Mouse (Mus musculus) spleen, postnatal 10 days (tissue): Measurements from ENCODE around the gene Zfp507.

ENCODE experiments used
- DNase-seq, 2 experiments: peaks; one replicate each; pipeline ENCODE4 v3.0.0; 2021 to 2022; ENCODE audit warnings: low spot score in 2 of 2

Zfp507 gene

GRCm38 (mm10) chr7:35802906-35803595, at the start of gene Zfp507:
TSS of gene Zfp507 (minus strand) at chr7:35803003.
- DNase-seq: peak in 1 of 2 experiments; percentile 93

DNA sequence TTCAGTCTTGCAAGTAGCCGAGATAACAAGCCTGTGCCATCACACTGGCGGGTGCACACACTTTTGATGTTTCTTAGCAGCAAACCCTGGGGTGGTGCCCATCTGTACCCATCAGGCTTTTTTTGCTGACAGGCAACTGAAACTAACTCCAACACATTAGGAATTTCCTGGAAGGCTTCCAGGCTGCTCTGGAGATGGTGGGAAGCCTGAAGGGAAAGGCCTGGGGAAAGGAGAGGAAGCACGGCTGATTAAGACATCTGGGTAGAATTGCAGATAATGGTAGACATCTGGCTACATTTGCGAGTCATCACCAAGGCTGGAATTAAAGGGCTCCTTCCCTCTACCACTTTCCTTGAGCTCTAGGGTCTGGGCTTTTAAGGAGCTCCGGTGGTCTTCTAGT, 47.6 kb upstream of the Zfp507 start:
- DNase-seq: no peak

DNA sequence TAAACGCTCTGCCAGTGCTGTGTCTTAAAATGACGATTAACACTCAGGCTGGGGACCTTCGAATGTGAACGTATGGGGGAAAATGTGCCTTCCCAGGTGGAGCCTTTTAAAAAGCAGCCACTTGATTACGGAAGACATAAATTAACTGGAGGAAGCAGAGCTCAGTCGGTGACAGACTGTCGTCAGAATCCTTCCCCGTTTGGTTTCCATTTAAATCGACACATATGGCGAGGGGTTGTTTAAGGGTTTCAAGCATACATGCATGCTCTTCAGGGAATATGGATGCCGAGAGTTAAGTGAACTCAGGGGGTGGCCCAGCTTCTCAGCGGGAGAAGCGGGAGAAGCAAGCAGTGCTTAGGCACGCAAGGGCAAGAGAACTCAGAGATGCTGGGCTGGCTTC, 45.7 kb upstream of the Zfp507 start:
- no peak for DNase-seq

DNA sequence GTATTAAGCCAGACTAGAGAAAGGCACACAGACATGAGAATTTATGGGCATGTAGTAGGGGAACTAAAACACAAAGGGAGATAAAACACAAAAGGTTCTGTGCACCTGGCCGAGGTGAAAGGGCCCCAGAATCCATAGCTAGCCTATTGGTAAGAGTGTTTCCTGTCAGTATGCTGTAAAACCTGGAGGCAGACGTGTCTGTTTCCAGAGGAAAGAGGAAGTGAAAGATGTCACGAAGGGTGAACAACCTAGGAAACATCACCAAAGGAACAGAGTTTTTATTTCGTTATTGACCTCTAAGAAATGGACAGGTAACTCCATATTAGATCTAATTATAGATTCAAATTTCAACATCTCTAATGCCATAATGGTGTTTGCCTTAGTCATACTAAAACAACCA, 37.7 kb upstream of the Zfp507 start:
- DNase-seq: no peak

GRCm38 (mm10) chr7:35836851-35837250, 34.0 kb upstream of the Zfp507 start:
- DNase-seq: no peak

GRCm38 (mm10) chr7:35836415-35836814, 33.6 kb upstream of the Zfp507 start:
- no peak for DNase-seq

GRCm38 (mm10) chr7:35830119-35830518, 27.3 kb upstream of the Zfp507 start:
- DNase-seq: no peak

DNA sequence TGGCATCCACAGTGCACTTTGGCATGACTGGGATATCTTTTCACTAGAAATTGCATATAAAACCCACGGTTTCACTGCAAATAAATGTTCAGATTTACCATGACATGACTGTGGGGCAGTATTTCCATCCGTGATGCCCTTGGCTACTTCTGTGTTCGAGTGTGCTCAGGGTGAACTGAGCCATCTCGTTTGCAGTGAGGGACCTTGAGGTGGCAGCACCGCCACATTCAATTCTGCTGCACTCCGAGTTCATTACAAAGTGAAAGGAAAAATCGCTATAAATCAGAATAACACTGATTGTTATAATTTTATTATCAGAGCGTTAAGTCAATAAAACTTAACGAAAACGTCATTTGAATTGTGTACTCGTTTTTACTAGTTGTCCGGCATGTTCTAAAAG, 21.1 kb upstream of the Zfp507 start:
- no peak for DNase-seq

- no peak for DNase-seq
These were observed 19.5 kb upstream of the Zfp507 start for GRCm38 (mm10) chr7:35822320-35822719.

DNA sequence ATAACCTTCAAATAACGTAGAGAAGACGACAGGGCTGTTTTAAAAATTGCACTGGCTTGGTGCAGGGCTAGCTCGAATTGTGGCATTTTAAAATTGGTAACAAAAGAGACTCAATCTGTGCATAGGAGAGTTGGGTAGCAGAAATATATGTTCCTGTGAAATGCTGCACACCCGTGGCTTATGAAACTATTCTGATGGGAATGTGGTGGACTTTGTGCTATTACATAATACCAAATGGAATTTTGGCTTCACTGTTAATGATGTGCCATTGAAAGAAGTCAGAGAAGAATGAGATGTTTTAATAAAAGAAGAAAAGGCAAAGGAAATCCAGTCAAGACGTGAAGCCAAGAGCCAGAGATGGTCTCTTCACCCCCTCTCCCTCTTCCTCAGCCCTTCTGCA, 18.6 kb upstream of the Zfp507 start:
- no peak for DNase-seq

GRCm38 (mm10) chr7:35819486-35819885, 16.7 kb upstream of the Zfp507 start:
- no peak for DNase-seq

- no peak for DNase-seq
These were observed 12.2 kb upstream of the Zfp507 start for GRCm38 (mm10) chr7:35814759-35815551.

GRCm38 (mm10) chr7:35813306-35813705, 10.5 kb upstream of the Zfp507 start:
- DNase-seq: no peak

DNA sequence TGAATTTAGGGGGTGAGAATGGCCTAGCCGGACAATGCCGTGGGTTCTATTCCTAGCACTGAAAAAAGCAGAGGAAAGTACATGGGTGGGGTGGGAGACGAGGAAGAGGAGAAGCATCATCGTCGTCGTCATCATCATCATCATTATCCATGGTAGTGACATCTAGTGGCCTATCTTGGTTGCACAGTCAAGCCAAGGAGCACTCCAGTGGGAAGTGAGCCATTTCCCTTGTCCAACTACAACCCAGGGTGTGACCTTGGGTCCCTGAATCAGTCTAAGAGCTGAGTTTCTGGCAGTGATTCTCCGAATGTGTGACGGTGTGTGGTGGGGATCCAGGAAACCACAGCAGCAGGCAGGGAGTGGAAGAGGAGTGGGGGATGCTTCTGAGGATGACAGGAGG, 7.9 kb upstream of the Zfp507 start:
- DNase-seq: no peak

DNA sequence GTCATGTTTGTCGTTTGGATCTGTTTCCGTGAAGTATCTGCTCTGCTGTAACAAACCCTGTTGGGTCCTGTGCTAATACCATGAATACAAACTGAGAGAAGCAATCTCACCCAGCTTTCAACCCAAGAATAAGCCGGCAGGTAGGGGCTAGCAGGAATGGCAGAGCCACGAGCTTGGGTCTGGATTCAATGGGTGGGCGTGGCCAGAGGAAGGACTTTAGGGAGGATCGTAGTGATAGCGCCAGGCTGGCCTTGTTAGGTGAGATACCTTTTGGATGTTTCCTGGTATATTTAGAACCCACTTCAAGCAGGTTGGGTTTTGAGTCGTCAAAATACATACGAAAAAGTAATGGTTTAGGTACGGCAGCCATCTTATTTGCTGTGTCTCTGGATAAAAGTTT, 1.4 kb upstream of the Zfp507 start:
- DNase-seq: no peak

DNA sequence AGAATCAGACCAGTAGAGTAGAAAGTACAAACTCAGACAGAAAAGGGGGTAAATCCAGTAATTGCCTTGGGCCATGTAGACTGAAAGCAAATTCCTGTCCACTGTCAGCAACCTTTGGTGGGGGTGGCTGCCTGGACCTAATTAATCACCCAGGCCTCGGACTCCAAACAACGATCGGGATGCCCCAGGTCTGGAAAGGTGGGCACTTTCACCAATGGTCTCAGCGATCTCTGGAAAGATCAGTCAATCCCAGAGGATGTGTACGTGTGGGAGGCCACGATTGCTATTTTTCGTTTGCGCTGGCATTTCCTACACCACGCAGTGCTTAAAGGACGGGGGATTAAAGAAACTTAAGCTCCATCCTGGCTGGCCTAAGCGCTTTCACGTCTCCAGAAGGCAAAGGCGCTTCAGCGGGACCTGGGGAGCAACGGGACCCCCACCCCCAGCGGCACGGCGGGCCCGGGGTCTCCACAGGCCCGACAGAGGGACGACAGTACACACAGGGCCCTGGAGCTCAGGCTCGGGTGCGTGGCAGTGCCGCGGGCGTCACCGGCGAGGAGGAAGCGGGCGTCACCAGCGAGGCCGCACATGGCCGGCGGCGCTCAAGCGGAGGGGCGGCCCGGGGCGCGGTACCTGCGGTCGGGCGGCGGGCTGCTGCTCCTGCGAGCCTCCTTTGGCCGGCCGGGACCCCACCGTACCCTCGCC, 450 bp downstream of the Zfp507 start:
- peak in 1 of 2 experiments; percentile 81 for DNase-seq

GRCm38 (mm10) chr7:35796123-35796522, 6.7 kb downstream of the Zfp507 start:
- DNase-seq: no peak

DNA sequence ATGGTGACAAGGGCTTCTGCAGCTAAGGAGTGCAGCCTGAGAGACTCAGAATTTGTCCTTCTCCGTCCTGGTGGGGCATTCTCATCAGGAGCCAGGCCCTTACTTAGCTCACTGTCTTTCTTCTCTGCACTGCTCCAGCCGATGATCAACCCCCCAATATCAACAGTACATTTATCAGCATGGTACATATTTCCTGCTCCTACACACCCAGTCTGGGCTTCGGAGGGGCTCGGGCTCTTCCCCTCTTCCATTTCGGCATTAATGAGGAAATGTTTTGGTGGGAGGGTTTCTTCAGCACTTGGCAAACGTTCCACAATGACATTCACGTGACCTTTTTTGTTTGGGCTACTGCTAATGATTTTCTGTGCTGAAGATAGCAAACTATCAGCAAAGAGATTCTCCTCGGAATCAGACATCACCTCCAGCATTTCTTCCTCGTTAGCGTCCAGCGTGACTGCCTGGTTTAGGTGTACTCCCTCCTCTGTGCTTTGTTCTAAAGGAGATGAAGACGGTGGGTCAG, 8.6 kb downstream of the Zfp507 start:
- no peak for DNase-seq

GRCm38 (mm10) chr7:35792150-35792848, 10.5 kb downstream of the Zfp507 start:
- no peak for DNase-seq

GRCm38 (mm10) chr7:35790926-35791325, 11.9 kb downstream of the Zfp507 start:
- DNase-seq: no peak

DNA sequence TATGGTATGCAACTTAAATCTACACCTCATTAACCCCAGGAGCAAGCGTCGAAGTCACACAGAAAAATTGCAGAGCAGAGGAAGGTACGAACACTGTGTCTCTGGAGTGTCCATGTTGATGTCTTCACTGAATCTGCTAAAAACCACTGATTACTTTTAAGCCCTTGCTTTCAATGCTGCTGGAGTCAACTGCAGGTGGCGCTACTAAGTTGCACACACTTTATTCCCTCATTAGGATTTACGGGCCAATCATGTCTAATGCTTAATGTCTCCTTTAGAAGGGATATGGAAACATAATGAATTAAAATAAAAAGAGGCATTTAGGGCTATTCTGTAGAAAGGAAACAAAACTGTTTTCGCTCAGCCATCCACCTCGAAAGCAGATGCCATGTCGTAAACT, 12.6 kb downstream of the Zfp507 start:
- no peak for DNase-seq

DNA sequence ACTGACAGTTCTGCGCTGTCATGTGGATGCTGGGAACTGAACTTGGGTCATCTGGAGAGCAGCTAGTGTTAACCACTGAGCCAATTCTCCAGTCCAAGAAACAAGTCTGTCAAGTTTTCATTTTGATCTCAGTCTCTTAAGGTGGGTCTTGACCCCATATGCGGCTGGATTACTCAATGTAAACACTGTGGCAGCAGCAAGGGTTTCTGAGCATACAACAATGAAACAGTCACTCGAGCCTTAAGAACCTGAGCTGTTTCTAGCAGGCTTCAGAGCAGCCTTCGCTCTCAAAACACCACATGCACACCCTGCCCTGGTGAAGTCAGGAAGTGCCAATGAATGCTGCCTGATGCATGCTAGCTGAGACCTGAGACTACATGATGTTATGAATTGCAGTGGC, 17.2 kb downstream of the Zfp507 start:
- DNase-seq: no peak
